Mouse (Mus musculus) ovary, postnatal 14 days (tissue): ENCODE results near the gene Ccdc183.
A peak's percentile ranks its signal among the peaks of the same experiment; 100 is the strongest.

Source experiments
- DNase-seq: peaks from one replicate; pipeline ENCODE4 v3.0.0; 2022; ENCODE audit warnings: low spot score

The Ccdc183 gene

DNA sequence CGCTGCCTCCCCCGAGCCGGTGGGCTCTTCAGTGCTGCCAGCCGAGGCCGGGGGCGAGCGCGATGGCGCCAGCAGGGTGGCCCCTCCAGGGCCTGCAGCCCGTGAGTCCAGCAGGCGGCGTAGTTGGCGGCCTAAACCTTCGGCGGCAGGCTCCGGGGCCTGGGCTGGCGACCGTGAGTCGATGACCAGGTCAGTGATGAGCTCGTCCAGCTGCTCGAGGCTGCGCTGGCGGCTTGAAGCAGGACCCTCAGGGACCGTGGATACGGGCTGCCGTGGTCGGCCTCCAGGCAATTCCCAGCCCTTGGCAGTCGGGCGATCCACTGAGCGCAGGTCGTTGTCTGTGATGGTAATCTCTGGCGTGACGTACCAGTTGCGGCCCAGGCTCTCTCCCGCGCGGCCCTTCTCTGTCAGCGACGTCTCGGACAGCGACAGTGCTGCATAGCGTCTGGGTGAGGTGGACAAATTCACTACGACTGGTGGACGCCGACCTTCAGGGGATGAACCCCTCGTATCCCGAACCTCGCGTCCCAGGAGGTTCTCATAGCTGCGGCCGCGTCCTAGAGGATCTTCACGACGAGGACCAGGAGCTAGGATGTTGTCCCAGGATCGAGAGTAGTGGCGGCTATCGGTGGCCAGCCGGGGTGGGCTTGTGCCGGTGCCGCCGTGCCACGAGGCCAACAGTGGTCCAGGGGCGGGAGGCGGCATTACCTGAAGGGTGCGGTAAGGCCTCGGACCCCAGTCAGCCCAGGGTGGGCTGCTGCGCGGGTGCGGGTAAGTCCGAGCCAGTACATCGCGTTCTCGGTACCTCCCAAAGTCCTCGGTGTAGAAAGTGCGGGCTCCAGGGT is 39.3 kb downstream of the Ccdc183 start:
- no peak for DNase-seq

DNA sequence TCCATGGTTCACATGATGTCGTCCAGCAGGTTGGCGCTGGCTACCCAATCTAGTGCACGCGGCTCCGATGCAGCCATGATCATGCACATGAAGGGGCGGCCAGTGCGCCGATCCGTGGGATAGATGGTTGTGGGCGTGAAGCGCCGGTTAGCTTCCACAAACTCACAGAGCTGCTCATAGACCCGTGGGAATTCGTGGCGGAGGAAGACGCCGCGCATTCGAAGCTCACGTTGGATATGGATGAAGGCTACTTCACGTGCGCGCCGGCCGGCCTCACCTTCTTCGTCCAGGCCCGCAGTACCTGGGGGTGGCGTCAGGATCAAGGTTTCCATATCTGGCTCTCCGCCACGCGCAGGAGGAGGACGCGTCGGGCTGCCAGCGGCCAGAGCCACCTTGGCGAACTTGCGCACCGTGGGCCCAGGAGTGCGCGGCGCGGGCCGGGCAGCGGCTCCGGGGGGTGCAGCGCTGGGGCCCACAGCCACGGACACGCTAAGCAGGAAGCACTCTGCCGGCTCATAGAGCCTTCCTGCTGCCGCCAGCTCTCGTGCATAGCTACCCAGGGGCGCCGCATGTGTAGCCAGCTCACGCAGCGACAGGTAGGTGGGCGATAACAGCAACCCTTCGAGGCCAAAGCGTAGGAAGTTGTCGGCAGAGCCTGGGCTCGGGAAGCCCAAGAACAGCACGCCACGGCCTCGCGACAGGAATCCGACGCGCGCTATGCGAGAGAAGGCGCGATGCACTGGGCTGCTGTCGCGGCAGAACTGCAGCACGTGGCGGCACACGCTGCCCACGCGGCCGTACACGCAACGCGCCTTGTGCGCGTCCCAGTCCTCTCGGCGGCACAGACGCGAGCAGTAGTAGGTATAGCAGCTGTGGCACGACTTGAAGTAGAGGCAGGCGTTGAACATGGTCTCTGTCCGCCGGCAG is 40.2 kb downstream of the Ccdc183 start:
- DNase-seq = no peak

DNA sequence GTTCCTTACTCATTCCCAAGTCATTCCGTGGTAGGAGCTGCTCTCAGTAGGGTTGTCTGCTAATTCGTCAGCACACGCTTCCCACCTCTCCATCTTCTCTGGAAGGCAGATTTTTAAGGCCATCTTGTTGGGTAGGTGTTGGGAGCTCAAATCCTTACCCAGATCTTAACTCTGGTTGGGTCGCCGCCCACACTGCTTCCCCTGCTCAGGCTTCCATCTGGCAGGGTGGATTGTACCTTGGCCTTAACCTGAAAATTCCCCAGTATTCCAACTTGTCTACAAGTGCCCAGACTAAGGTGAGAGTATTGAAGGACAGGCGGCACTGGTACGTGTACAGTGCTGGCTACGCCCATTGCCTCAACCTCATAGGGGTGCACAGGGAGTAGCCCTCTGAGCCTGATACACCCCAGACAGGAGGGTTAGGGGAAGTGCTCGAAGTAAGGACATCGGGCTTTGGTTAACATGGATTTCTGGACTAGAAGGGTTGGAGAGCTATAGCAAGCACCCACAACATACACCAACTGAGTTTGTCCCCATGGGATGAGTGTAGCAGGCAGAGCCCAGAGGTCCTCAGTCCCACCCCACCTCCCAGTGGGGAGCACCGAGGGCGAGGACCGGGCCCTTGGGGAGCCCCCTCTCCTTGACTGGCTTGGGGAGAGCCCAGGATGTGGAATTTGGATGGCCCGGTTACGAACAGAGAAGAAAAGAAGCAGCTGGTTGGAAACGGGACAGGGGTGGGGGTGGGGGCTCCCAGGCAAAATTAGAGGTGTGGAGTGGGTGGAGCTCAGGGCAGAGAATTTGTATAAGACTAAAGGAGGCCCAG is 41.2 kb downstream of the Ccdc183 start:
- no peak for DNase-seq

DNA sequence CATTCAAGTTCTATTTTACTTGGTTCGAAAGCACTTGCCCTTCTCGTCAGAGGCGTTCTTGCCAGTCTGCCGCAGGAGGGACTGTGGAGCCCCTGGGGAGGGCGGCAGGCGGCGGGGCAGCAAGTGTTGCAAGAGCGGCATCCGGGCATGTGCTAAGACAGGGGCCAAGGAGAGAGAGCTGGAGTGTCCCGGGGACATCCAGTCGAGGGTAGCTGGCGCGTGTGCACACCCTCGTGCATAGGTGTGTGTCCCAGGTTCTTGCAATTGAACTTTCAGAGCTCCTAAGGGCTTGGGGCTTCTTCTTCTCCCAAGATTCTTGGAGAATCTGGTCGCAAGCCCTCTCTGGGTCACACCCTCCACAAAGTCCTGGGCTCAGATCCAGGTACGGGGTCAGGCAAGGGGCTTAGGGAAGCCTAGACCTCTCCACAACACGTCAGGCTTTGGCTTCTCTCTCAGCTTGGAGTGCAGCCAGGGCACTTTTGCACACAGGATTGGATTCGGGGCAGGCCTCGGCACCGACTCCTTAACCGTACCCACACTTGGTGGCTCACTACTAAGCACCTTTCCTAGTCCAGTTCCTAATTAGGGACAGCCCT is 41.9 kb downstream of the Ccdc183 start:
- no peak for DNase-seq

DNA sequence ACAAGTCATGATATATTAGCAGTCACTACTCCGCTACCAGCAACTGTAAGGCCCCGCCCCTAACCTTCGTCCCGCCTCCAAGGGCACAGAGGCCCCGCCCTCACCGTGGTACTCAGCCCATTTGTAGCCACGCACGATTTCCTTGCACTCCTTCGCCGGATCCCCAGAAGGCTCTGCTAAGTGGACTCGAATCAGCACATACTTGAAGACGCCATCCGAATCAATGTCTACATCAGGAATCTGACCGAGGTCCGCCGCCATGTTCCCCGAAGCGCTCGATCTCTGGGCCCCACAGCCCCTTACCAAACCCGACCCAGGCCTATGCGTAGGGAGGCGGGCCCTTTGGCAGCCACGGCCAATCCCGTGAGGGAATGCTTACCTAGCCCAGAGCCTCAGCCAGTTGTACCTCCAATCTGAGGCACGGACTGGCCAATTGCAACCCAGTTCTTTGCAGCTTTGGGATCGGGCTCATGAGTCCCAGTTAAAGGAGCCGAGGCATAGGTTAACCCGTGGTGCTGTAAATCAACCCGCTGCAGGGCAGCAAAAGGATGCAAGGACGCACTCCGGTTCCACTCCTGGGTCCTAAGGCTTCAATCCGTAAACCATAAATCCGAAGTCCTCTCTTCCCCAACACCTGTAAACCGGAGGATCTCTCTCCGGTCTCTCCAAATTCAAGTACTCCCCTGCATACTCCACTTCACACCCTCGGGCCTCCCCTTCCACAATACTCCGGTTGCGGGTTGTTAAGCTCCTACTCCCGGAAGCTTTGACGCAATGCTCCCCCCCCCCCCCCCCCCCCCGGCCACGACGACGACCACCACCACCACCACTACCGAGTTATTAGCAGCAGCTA is 42.7 kb downstream of the Ccdc183 start, which contains the start of the genes Mamdc4 and Phpt1:
Gene Mamdc4 (minus strand): TSS at position 267 of the 853 bp plus-strand sequence.
Gene Phpt1 (minus strand): TSS at position 646 of the 853 bp plus-strand sequence.
- peak; percentile 90 for DNase-seq

DNA sequence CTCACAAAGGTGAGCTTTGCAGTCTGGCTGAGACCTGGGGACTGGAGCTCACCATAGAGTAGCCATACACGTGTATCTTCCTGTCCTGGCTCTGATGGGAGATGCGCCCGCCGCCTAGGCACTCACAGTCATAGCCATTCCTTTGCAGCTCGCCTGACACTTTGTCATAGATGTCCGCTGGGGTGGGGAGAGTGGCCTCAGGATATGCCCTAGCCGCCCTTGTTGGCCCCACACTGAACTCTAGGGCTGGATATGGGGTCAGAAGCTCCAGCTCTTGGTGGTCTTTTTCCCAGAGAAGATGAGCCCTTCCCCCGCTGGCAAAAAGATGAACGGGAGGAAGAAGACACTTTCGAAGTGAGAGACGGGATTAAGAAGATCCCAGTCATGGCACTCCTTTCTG is 43.3 kb downstream of the Ccdc183 start:
- no peak for DNase-seq

DNA sequence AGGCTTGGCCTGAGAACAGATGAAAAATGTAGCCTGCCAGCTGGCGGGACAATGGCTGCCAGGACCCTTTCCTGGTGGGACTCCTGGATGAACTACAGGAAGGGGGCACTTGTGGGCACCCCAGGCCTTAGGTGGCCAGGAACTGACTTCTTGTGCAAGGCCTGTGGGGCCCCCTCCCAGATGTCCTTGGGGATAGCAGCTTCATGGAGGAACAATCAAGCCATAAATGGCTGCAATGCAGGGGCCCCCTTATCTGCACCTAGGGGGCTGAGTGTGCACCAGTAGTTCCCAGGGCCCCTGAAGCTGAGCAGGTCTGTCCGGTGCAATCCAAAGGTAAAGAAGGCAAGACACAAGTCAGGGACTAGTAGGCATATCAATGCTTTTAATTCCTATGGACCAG is 44.4 kb downstream of the Ccdc183 start:
- no peak for DNase-seq

DNA sequence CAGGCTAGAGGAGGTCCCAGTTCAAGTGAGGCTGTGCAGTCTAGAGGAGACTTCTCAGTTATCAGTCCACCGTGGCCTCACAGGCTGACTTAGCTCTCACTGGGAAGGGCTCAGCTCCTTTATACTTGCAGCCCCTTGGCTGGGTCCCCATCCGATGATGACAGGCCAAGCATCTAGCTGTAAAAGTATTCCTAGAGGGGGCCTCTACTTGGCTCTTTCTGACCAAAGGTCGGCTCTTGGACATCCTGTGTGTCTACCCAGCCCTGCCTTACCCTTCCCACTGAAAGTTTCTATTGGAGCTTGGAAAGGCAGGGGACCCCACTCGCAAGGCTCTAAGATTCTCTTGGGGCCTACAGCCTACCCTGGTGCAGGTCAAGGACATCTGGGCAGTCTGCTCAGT is 46.3 kb downstream of the Ccdc183 start:
- no peak for DNase-seq

DNA sequence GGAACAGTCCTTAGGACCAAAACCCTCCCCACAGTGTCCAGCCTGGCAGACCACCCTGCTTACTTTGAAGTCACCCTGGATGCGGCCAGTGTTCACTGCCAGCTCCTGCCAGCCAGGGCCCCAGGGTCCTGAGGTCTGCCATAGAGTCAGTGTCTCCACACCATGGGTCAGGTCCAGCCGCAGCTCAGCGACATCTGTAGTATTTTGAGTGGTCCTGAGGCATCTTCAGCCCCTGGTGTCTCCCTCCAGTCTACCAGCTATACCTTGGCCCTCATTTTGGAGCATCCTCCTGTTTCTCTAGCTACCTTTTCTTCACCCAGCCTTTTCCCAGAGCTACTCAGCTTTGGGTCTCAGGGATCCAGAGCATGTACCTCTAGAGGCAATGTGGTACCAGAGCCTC is 48.2 kb downstream of the Ccdc183 start:
- no peak for DNase-seq

DNA sequence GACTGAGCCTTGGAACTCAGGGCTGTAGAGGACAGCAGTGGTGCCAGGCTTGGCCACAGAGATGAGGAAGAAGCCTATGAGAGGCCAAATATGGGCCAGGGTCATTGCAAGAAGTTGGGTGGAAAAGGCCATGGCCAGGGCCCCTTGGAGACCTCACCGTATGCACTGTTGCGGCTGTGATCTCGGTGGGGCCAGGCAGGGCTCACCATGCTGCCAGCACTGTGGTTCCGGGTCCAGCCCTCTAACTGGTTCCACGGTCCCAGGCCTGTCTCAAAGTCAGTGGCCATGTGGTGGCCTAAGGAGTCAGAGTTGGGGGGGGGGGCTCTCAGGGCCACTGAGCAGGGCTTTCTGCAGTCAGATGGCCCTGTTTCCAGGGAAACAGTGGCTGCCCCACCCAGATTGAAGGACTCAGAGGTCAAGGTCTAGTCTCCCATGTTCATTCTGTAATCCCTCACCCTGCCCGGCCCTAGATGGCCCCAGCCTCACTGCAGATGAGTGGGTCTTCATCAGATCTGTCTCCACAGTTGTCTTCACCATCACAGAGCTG is 48.9 kb downstream of the Ccdc183 start:
- no peak for DNase-seq

DNA sequence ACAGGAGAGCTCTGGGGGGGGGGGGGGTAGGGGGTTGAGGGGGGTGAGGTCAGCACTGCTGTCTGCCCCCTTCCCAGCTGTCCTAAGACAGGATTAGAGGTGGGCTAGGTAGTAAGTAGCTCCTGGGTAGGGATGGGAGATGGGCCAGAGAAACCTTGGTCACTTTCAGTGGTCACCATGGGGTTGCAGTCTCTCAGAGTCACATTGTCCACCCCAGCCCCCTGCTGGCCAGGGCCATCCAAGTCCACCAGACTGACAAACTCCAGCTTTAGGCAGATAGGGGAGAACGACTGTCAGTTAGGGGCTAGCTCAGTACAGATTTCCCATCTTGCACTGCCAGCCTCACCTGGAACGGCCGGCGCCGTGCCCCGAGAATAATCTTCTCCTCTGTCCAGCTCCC is 50.9 kb downstream of the Ccdc183 start:
- no peak for DNase-seq

DNA sequence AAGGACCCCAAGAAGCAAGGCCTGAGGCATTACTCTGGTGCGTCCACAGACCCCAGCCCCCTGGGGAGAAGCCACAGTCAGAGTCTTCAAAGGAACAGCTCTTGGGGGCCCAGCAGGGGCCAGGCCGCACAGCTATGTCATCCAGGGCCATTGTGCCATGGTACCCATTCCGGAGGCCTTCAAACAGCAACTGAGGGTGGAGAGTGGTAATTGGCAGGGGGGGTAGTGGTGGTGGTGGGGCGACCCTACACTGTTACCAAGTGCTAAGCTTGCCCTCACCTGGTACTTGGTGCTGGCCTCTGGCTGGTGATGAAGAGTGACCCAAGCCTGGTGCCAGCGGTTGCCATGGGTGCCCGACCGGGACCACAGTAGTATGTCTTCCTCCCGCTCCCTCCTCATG is 51.7 kb downstream of the Ccdc183 start:
- DNase-seq = no peak

DNA sequence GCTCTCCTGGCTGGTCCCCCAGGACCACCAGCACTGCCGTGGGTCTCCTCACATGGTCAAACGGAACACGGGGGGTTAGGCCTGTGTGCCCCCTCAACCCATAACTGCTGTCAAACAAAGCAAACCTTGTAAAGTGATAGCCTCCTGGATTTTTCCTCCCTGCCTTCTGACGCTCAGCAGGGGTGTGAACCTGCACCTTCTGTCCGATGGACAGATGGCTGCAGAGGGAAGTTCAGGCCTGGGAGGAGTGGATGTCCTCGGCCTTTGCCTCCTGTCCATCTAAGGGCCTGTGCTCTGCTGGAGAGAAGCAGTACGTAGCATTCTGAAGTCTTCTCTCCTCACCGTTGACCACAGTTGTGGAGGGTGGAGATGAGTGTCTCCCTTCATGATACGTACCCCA is 55.5 kb downstream of the Ccdc183 start:
- DNase-seq = no peak

DNA sequence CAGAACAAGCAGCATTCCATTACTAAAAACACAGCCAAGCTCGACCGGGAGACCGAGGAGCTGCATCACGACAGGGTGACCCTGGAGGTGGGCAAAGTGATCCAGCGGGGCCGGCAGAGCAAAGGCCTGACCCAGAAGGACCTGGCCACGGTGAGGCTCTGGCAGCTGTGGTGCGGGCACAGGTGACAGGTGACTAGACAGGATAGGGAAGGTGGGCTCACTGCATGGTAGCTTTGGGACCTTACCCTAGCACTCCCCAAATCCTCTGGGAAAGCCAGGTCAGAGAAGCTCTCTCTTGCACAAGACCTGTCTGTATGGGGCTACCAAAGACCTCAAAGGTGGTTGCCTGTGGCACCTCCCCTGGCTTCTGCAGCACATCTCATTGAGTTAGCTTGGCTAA is 56.9 kb downstream of the Ccdc183 start:
- DNase-seq = no peak

DNA sequence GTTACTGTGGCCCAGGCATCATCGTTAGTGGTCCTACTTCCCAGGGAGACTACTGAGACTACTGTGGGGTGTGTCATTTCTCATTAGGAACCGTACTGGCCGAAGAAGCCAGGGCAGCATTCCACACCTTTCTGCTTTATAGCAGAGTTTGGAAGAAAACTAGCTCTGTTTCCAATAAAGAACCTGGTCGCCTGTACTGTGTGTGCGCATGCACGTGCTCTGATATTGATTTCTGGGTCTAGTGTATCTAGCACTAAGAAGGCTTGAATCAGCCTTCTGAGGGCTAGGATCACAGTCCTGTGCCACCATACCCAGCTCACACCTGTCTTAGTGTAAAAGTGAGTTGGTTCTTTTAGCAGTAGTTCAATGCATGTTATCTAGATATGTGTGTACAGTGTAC is 58.7 kb downstream of the Ccdc183 start:
- DNase-seq = no peak
